Mouse (Mus musculus) kidney, embryonic 15.5 days (tissue): ENCODE results near the gene Gstp3. TPM values are rescaled to one million over a fixed set of nuclear protein-coding genes. Genes with fewer than 3 reads are reported as not detected.
"Not testable (repeated sequence)": the region's sequence is repeated elsewhere in the genome, so short reads cannot be mapped to it uniquely, and the experiment has no call there.

Experiments used
- ATAC-seq: fragments of 200-750 bp; cut with Nextera tagmentation; replicated peaks from 2 replicates; pipeline ENCODE4 v1.8.0; 2017; ENCODE audit warnings: moderate TSS enrichment; ENCODE audit not compliant: low FRiP score
- H3K27ac ChIP-seq: fragments of 300-500 bp; sonication (generic); 2 replicates; pipeline ENCODE4 v1.5.1; 2015; ENCODE audit warnings: mild to moderate bottlenecking, inconsistent platforms
- H3K27me3 ChIP-seq: fragments of 300-500 bp; sonication (generic); 2 replicates; pipeline ENCODE4 v1.6.1; 2015; ENCODE audit warnings: inconsistent platforms
- H3K36me3 ChIP-seq: fragments of 300-500 bp; sonication (generic); 2 replicates; pipeline ENCODE4 v1.6.1; 2015; ENCODE audit warnings: inconsistent platforms
- H3K4me1 ChIP-seq: fragments of 300-500 bp; sonication (generic); 2 replicates; pipeline ENCODE4 v1.6.1; 2015; ENCODE audit warnings: inconsistent platforms
- H3K4me2 ChIP-seq: fragments of 300-500 bp; sonication (generic); 2 replicates; pipeline ENCODE4 v1.6.1; 2015; ENCODE audit warnings: moderate library complexity, mild to moderate bottlenecking, inconsistent platforms
- H3K4me3 ChIP-seq: fragments of 300-500 bp; sonication (generic); replicated peaks from 2 replicates; pipeline ENCODE4 v1.5.1; 2015; ENCODE audit warnings: mild to moderate bottlenecking, inconsistent platforms
- H3K9ac ChIP-seq: fragments of 300-500 bp; sonication (generic); 2 replicates; pipeline ENCODE4 v1.6.1; 2015; ENCODE audit warnings: mild to moderate bottlenecking, inconsistent platforms
- H3K9me3 ChIP-seq: fragments of 300-500 bp; sonication (generic); replicated peaks from 2 replicates; pipeline ENCODE4 v1.6.1; 2016; ENCODE audit warnings: inconsistent platforms
- WGBS: fragments of 180-500 bp; shearing (Covaris S2); methylation state at CpG from one replicate; pipeline ENCODE4 v1.1.7; 2015; ENCODE audit warnings: mixed read lengths; 5-methylcytosine and 5-hydroxymethylcytosine counted together
- polyA plus RNA-seq: library from polyadenylated mRNA; unstranded; fragments of >200 nt; fragmentation: Nextera tagmentation; extraction: Ambion mirVana; gene quantifications from 2 replicates; pipeline ENCODE4 v1.2.1, GENCODE M21; 2015

The Gstp3 gene
- polyA plus RNA-seq, 1 experiment from 2014 or later, result 1.4 TPM

DNA sequence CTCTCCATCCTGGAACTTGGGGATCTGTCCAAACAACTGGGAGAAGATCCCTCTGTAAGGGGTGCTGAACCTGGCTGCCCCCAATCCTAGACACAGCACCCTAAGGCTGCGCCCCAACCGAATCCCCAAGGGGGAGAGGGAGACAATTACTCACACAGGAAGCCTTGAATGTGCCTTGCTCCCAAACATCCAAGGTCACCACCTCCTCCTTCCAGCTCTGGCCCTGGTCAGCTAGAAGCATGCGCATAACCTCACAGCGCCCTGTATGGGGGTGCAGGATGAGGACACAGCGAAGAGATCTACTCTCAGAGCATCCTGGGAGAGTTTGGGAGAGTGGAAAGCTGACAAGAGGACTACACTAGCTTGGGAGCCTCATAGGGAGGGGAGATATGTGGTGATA lies 788 bp downstream of the Gstp3 start:
- Histone ChIP-seq H3K9ac (no peak overlapping the region), H3K27ac (no peak overlapping the region), H3K9me3 (no peaks in the 10 kb centered on the region), H3K4me3 (no peak overlapping the region), H3K4me1 (no peaks in the 10 kb centered on the region), H3K27me3 (no peaks in the 10 kb centered on the region), H3K4me2 (no peak overlapping the region), H3K36me3 (no peaks in the 10 kb centered on the region)
- no peak for ATAC-seq
- 95% methylated on average over 5 of the region's 5 CpGs for WGBS

DNA sequence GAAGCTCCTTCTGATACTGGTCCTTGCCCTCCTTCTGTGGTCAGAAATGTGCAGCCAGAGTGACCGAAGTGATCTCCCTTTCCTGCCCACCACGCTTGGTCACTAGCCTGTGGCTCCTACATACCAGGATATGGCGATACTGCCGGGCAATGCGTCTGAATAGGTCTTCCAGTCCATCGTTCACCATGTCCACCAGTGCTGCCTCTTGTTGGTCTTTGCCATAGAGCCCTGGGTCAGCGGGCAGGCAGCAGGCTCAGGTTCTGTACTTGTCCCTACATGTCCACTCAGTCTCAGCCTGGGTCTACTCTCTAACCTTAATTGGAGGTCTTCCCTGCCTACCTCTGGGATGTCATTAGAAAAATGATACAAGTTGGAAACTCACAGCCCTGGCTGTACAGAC lies 1.4 kb downstream of the Gstp3 start:
- H3K36me3 ChIP-seq, result no peaks in the 10 kb centered on the region
- no peaks in the 10 kb centered on the region for H3K9me3 ChIP-seq
- no peak overlapping the region for H3K4me3 ChIP-seq
- no peak overlapping the region for H3K27ac ChIP-seq
- ATAC-seq, result no peak
- WGBS, result 95% methylated on average over 7 of the region's 7 CpGs
- H3K4me1 ChIP-seq, result no peaks in the 10 kb centered on the region
- H3K27me3 ChIP-seq, result no peaks in the 10 kb centered on the region
- no peak overlapping the region for H3K4me2 ChIP-seq
- H3K9ac ChIP-seq, result no peak overlapping the region

- no peak overlapping the region for H3K9ac ChIP-seq
- 75% methylated on average over 13 of the region's 13 CpGs for WGBS
- no peaks in the 10 kb centered on the region for H3K36me3 ChIP-seq
- H3K4me1 ChIP-seq, result no peaks in the 10 kb centered on the region
- H3K4me2 ChIP-seq, result no peak overlapping the region
- no peak overlapping the region for H3K27ac ChIP-seq
- H3K4me3 ChIP-seq, result no peak overlapping the region
- no peaks in the 10 kb centered on the region for H3K27me3 ChIP-seq
- H3K9me3 ChIP-seq, result no peaks in the 10 kb centered on the region
- no peak for ATAC-seq
Observed at GRCm38 (mm10) chr19:4057389-4057788, 2.0 kb downstream of the Gstp3 start.

- Histone ChIP-seq H3K4me2 (no peak overlapping the region), H3K36me3 (no peaks in the 10 kb centered on the region), H3K27me3 (no peaks in the 10 kb centered on the region), H3K4me3 (no peak overlapping the region), H3K27ac (no peak overlapping the region), H3K9me3 (no peaks in the 10 kb centered on the region), H3K4me1 (no peaks in the 10 kb centered on the region), H3K9ac (no peak overlapping the region)
- no peak for ATAC-seq
- 57% methylated on average over 4 of the region's 4 CpGs for WGBS
Observed at GRCm38 (mm10) chr19:4056727-4057126, 2.6 kb downstream of the Gstp3 start.

GRCm38 (mm10) chr19:4055947-4056693 lies 3.2 kb downstream of the Gstp3 start:
- Histone ChIP-seq H3K36me3 (no peaks in the 10 kb centered on the region), H3K4me1 (no peaks in the 10 kb centered on the region), H3K9ac (no peak overlapping the region), H3K4me3 (no peak overlapping the region), H3K4me2 (no peak overlapping the region), H3K27ac (no peak overlapping the region), H3K27me3 (no peaks in the 10 kb centered on the region), H3K9me3 (no peaks in the 10 kb centered on the region)
- ATAC-seq, result no peak
- 59% methylated on average over 15 of the region's 15 CpGs for WGBS

GRCm38 (mm10) chr19:4055216-4055946 lies 4.0 kb downstream of the Gstp3 start:
- Histone ChIP-seq H3K9ac (no peak overlapping the region), H3K4me1 (no peaks in the 10 kb centered on the region), H3K4me2 (no peak overlapping the region), H3K27me3 (no peaks in the 10 kb centered on the region), H3K4me3 (no peak overlapping the region), H3K9me3 (no peaks in the 10 kb centered on the region), H3K27ac (no peak overlapping the region), H3K36me3 (no peaks in the 10 kb centered on the region)
- no peak for ATAC-seq
- 70% methylated on average over 8 of the region's 8 CpGs for WGBS

DNA sequence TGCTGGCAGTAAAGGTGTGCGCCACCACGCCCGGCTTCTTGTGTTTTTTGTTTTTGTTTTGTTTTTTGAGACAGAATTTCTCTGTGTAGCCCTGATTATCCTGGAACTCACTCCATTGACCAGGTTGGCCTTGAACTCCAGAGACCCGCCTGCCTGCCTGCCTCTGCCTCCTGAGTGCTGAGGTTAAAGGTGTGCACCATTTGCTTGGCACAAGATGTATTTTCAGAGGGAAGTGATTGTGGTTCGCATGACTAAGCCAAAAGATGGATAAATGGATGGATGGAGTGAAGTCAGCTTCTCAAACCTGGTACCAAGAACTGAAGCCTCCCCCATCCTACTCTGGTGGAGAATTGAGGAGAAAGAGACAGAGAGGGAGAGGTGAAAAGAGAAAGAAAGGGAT lies 4.8 kb downstream of the Gstp3 start:
- H3K9ac ChIP-seq, result no peak overlapping the region
- no peak overlapping the region for H3K4me2 ChIP-seq
- WGBS, result 87% methylated on average over 5 of the region's 5 CpGs
- no peaks in the 10 kb centered on the region for H3K27me3 ChIP-seq
- H3K9me3 ChIP-seq, result no peaks in the 10 kb centered on the region
- H3K4me3 ChIP-seq, result no peak overlapping the region
- H3K4me1 ChIP-seq, result no peaks in the 10 kb centered on the region
- ATAC-seq, result no peak
- H3K36me3 ChIP-seq, result no peaks in the 10 kb centered on the region
- no peak overlapping the region for H3K27ac ChIP-seq

GRCm38 (mm10) chr19:4052516-4053030 lies 6.8 kb downstream of the Gstp3 start:
- Histone ChIP-seq H3K9me3 (no peaks in the 10 kb centered on the region), H3K27me3 (no peaks in the 10 kb centered on the region), H3K4me2 (no peak overlapping the region), H3K27ac (no peak overlapping the region), H3K36me3 (no peaks in the 10 kb centered on the region), H3K9ac (no peak overlapping the region), H3K4me3 (no peak overlapping the region), H3K4me1 (no peaks in the 10 kb centered on the region)
- WGBS, result 83% methylated on average over 5 of the region's 5 CpGs
- no peak for ATAC-seq

DNA sequence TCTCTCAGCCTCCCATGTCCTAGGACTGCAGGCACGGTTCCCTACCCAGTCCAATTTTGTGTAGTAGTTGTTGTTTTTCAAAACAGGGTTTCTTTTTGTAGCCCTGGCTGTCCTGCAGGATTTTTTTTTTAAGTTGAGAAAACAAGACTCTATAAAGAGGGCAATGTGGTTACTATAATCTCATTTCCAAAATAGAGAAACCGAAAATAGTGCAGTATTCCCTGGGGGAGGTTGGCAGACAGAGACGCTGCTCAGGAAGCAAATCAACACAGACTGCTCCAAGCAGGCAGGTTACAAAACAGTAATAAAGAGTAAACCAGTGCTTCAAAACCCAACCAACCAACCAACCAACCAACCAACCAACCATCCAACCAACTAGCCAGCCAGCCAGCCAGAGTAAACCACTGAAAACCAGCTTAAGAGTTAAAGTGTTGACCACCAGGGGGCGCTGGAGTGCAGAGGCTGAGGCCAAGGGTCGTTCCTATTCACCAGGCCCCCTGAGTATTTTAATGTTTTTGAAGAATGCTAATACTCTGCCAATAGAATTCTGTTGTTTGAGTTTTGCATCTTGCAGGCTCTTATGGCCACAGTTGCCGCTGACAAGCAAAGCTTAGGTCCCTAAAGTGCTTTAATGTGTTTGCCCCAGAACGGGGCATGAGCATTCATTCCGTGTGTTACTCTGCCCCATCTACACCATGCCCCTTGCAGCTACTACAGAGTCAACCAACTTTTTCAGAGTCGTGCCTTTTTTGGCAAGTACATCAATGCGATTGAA lies 7.4 kb downstream of the Gstp3 start:
- Histone ChIP-seq H3K4me3 (no peak overlapping the region), H3K36me3 (no peaks in the 10 kb centered on the region), H3K9me3 (no peaks in the 10 kb centered on the region), H3K9ac (no peak overlapping the region), H3K27ac (0 out of 2 replicates have a peak overlapping the region, but pooled peaks have one; percentile 18), H3K27me3 (no peaks in the 10 kb centered on the region), H3K4me2 (no peak overlapping the region), H3K4me1 (no peaks in the 10 kb centered on the region)
- ATAC-seq, result no peak
- WGBS, result 48% methylated on average over 10 of the region's 10 CpGs

- 98% methylated on average over 5 of the region's 5 CpGs for WGBS
- H3K4me3 ChIP-seq, result no peak overlapping the region
- H3K4me1 ChIP-seq, result peaks cover 3% of the 10 kb centered on the region; the same call in 1 of the 2 replicates
- H3K9me3 ChIP-seq, result no peaks in the 10 kb centered on the region
- H3K27ac ChIP-seq, result no peak overlapping the region
- no peaks in the 10 kb centered on the region for H3K27me3 ChIP-seq
- H3K9ac ChIP-seq, result no peak overlapping the region
- H3K36me3 ChIP-seq, result no peaks in the 10 kb centered on the region
- no peak overlapping the region for H3K4me2 ChIP-seq
- ATAC-seq, result no peak
Observed at GRCm38 (mm10) chr19:4051016-4051415, 8.4 kb downstream of the Gstp3 start.

DNA sequence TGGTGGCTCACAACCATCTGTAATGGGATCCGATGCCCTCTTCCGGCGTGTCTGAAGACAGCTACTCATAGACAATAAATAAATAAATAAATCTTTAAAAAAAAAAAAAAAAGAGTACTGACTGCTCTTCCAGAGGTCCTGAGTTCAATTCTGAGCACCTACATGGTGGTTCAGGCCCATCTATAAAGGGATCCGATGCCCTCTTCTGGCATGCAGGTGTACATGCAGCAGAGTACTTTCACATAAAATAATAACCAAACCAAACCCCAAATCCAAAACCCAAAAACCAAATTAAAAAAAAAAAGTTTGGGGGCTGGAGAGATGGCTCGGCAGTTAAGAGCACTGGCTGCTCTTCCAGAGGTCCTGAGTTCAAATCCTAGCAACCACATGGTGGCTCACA lies 10.3 kb downstream of the Gstp3 start:
- ATAC-seq, H3K9me3 ChIP-seq, H3K27ac ChIP-seq, H3K9ac ChIP-seq, H3K4me3 ChIP-seq, H3K4me1 ChIP-seq, H3K4me2 ChIP-seq, H3K36me3 ChIP-seq, H3K27me3 ChIP-seq: not testable (repeated sequence)
- 79% methylated on average over 5 of the region's 5 CpGs for WGBS

DNA sequence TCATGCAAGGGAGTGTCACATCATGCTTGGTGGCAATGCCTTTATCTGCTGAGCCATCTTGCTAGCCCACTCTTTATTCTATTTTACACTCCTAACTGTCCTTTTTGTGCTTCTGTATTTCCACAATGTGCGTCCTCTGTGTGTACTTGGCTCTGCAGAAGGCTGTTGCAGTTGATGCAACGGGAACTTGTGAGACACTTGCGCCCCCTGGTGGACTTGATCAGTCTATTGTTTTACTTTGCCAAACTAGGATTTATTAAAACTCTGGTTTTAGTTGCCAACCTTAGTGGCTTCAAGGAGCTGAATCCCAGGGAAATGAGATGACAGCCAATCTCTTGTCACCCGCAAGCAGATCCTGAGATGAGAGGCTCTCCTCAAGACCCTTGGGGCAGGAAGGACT lies 11.5 kb downstream of the Gstp3 start:
- Histone ChIP-seq H3K36me3 (no peaks in the 10 kb centered on the region), H3K9me3 (no peaks in the 10 kb centered on the region), H3K27me3 (no peaks in the 10 kb centered on the region), H3K4me1 (peaks cover 8% of the 10 kb centered on the region; the same call in 1 of the 2 replicates), H3K9ac (no peak overlapping the region), H3K27ac (no peak overlapping the region), H3K4me2 (no peak overlapping the region), H3K4me3 (no peak overlapping the region)
- no peak for ATAC-seq
- 17% methylated on average over 4 of the region's 4 CpGs for WGBS
